Mouse (Mus musculus): Measurements from ENCODE around the gene Faim2.

- TF ChIP-seq POLR2A (IDR thresholded peaks at IDR 0.05; ENCODE audit: borderline replicate concordance, control insufficient read depth, low read depth, low read length) (no peak), CTCF (IDR thresholded peaks at IDR 0.05; ENCODE audit: control insufficient read depth, insufficient read depth, low read length) (no peak)
Measured at GRCm38 (mm10) chr15:99498356-99498755, 29.6 kb downstream of the Faim2 start.
